15 mouse cellular contexts compared by ENCODE assay signal in the genomic region with DNA sequence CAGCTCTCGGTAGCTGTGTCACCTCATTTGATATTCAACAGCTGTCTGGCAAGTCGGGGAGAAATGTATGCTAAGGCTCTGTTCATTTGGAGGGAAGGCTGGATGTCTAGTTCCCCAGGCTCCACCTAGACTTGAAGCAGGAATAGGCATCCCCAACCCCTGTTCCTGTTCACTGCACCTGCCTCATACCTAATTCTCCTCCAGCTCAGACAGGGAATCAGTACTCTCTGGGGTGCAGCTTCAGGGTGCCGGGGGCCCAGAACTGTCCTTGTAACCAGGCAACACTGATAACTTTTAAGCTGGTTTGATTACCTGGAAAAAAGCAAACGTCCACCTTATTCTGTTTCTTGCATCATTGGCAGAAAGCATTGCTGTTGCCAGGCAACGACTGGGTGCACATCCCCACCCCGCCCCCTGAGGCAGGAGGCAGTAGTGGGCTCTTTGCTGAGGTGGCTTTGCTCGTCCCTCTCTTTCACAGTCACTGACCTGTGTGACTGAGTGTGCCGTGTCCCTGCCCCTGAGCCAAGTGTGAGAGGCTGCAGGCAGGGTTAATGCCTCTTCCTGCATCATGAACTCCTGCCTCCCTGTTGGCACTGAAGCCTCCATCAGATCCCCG.
DNase-seq lines count a peak whose midpoint lies in the region; ATAC-seq and TF ChIP-seq lines count a peak whose summit lies in the region.
"Had no signal": no experiment of that assay in that cellular context is flagged by ENCODE, and none has a peak within 500 bp of the region (broad histone marks: within the 10 kb centered on the region; RNA-seq: fewer than 3 reads in every experiment).

No protein-coding gene starts in this region.

- H3K9ac ChIP-seq in forebrain, postnatal 0 days, result no peak overlapping the region
- H3K9ac ChIP-seq in forebrain, embryonic 15.5 days (replicated peaks), result no peak overlapping the region
- H3K9ac ChIP-seq in hindbrain, postnatal 0 days (replicated peaks; ENCODE audit: low read length), result 0 out of 2 replicates have a peak overlapping the region, but pooled peaks have one; percentile 28
- no peak overlapping the region for H3K9ac ChIP-seq in neural tube, embryonic 13.5 days
- H3K9ac ChIP-seq: embryonic facial prominence, embryonic 13.5 days had no signal

- ATAC-seq in forebrain, postnatal 0 days, result peak; percentile 59; the same call in 1 of the 2 replicates
- ATAC-seq in forebrain, embryonic 15.5 days (replicated peaks), result no peak
- ATAC-seq in hindbrain, postnatal 0 days, result peak; percentile 66; the same call in 1 of the 2 replicates
- 0 out of 2 replicates have a peak, but pooled peaks have one; percentile 52 for ATAC-seq in neural tube, embryonic 13.5 days (ENCODE audit: low read depth)
- ATAC-seq: inflammation-experienced regulatory T-cells, adult 6 months had no signal

- H3K9me3 ChIP-seq in forebrain, postnatal 0 days (ENCODE audit: low read length), result no peaks in the 10 kb centered on the region
- no peaks in the 10 kb centered on the region for H3K9me3 ChIP-seq in forebrain, embryonic 15.5 days
- H3K9me3 ChIP-seq in hindbrain, postnatal 0 days (ENCODE audit: low read length), result no peaks in the 10 kb centered on the region
- H3K9me3 ChIP-seq in neural tube, embryonic 13.5 days, result no peaks in the 10 kb centered on the region
- H3K9me3 ChIP-seq: embryonic facial prominence, embryonic 13.5 days; forebrain, embryonic 10.5 days had no signal

- DNase-seq in forebrain, postnatal 0 days, result no peak
- DNase-seq in embryo, embryonic 11 days, result peak; percentile 35
- DNase-seq in hindbrain, postnatal 0 days (ENCODE audit: low spot score), result peak; percentile 53
- DNase-seq in kidney, adult 2 months, result no peak
- no peak for DNase-seq in left cerebral cortex, postnatal 36 days (ENCODE audit: low spot score in 2 of 2)
- no peak for DNase-seq in ovary, postnatal 36 days (ENCODE audit: low spot score)
- DNase-seq: cerebellum, postnatal 25 days; thymus, postnatal 14 days had no signal

- no peaks in the 10 kb centered on the region for H3K36me3 ChIP-seq in forebrain, postnatal 0 days (ENCODE audit: insufficient read depth)
- H3K36me3 ChIP-seq in forebrain, embryonic 15.5 days, result no peaks in the 10 kb centered on the region
- H3K36me3 ChIP-seq in hindbrain, postnatal 0 days (ENCODE audit: insufficient read depth, low read length), result no peaks in the 10 kb centered on the region
- no peaks in the 10 kb centered on the region for H3K36me3 ChIP-seq in neural tube, embryonic 13.5 days
- H3K36me3 ChIP-seq in kidney, adult 2 months (ENCODE audit: control insufficient read depth, insufficient read depth, low read length), result no peaks in the 10 kb centered on the region
- H3K36me3 ChIP-seq: embryonic facial prominence, embryonic 13.5 days; forebrain, embryonic 10.5 days had no signal

- intact Hi-C loops in left cerebral cortex, postnatal 36 days (cut with DNase I), result no loop called here

- H3K27ac ChIP-seq in forebrain, postnatal 0 days (ENCODE audit: low read depth, low read length), result no peak overlapping the region
- H3K27ac ChIP-seq in forebrain, embryonic 15.5 days (replicated peaks), result no peak overlapping the region
- no peak overlapping the region for H3K27ac ChIP-seq in hindbrain, postnatal 0 days
- no peak overlapping the region; the same call in 1 of the 2 replicates for H3K27ac ChIP-seq in neural tube, embryonic 13.5 days (replicated peaks)
- H3K27ac ChIP-seq in kidney, adult 2 months (ENCODE audit: insufficient read depth, low read depth, low read length), result no peak overlapping the region
- H3K27ac ChIP-seq: embryonic facial prominence, embryonic 13.5 days; forebrain, embryonic 10.5 days; stomach, postnatal 0 days had no signal

- WGBS in forebrain, postnatal 0 days, result 33% methylated on average over 9 of the region's 9 CpGs
- WGBS in forebrain, embryonic 15.5 days, result 42% methylated on average over 9 of the region's 9 CpGs
- 31% methylated on average over 9 of the region's 9 CpGs for WGBS in hindbrain, postnatal 0 days
- 34% methylated on average over 9 of the region's 9 CpGs for WGBS in neural tube, embryonic 13.5 days
- 48% methylated on average over 9 of the region's 9 CpGs for WGBS in kidney, adult 2 months

- TF ChIP-seq POLR2A in kidney, adult 2 months (IDR thresholded peaks at IDR 0.05; ENCODE audit: low read depth, low read length), result no peak

- 0 out of 2 replicates have a peak, but pooled peaks cover 4% of the 10 kb centered on the region for H3K4me1 ChIP-seq in forebrain, postnatal 0 days (ENCODE audit: insufficient read depth)
- H3K4me1 ChIP-seq in forebrain, embryonic 15.5 days, result peaks cover 18% of the 10 kb centered on the region
- no peaks in the 10 kb centered on the region; the same call in 1 of the 2 replicates for H3K4me1 ChIP-seq in hindbrain, postnatal 0 days (ENCODE audit: insufficient read depth, low read length)
- H3K4me1 ChIP-seq in neural tube, embryonic 13.5 days (replicated peaks), result peaks cover 33% of the 10 kb centered on the region
- no peaks in the 10 kb centered on the region for H3K4me1 ChIP-seq in kidney, adult 2 months (ENCODE audit: control insufficient read depth, insufficient read depth, low read length)
- H3K4me1 ChIP-seq: megakaryocyte, embryonic 14.5 days had no signal

- H3K4me2 ChIP-seq in forebrain, postnatal 0 days (ENCODE audit: low read depth), result no peak overlapping the region
- H3K4me2 ChIP-seq in forebrain, embryonic 15.5 days (replicated peaks), result no peak overlapping the region
- no peak overlapping the region for H3K4me2 ChIP-seq in hindbrain, postnatal 0 days (ENCODE audit: low read depth, low read length)
- H3K4me2 ChIP-seq in neural tube, embryonic 13.5 days, result no peak overlapping the region
- H3K4me2 ChIP-seq: embryonic facial prominence, embryonic 13.5 days had no signal

- TF ChIP-seq CTCF in forebrain, postnatal 0 days (IDR thresholded peaks at IDR 0.05; ENCODE audit: low read depth), result no peak
- TF ChIP-seq CTCF in hindbrain, postnatal 0 days (IDR thresholded peaks at IDR 0.05; ENCODE audit: low read depth), result peak; percentile 23; the same call in 1 of the 2 replicates
- TF ChIP-seq CTCF in kidney, adult 2 months (conservative IDR thresholded peaks at IDR 0.05; ENCODE audit: insufficient read depth, insufficient read length, low read depth, low read length), result no peak

- no peak overlapping the region for H3K4me3 ChIP-seq in forebrain, postnatal 0 days (ENCODE audit: low read depth, low read length)
- no peak overlapping the region for H3K4me3 ChIP-seq in forebrain, embryonic 15.5 days
- no peak overlapping the region for H3K4me3 ChIP-seq in hindbrain, postnatal 0 days (ENCODE audit: low read length)
- no peak overlapping the region for H3K4me3 ChIP-seq in neural tube, embryonic 13.5 days
- no peak overlapping the region for H3K4me3 ChIP-seq in kidney, adult 2 months (ENCODE audit: insufficient read depth, low read depth, low read length)
- H3K4me3 ChIP-seq: embryonic facial prominence, embryonic 13.5 days; forebrain, embryonic 10.5 days; megakaryocyte, embryonic 14.5 days had no signal

- no peaks in the 10 kb centered on the region for H3K27me3 ChIP-seq in forebrain, postnatal 0 days (ENCODE audit: insufficient read depth, low read length)
- H3K27me3 ChIP-seq in forebrain, embryonic 15.5 days, result no peaks in the 10 kb centered on the region
- no peaks in the 10 kb centered on the region for H3K27me3 ChIP-seq in hindbrain, postnatal 0 days (ENCODE audit: insufficient read depth, low read length)
- peaks cover 10% of the 10 kb centered on the region; the same call in 1 of the 2 replicates for H3K27me3 ChIP-seq in neural tube, embryonic 13.5 days
- H3K27me3 ChIP-seq in kidney, adult 2 months (replicated peaks; ENCODE audit: control insufficient read depth, insufficient read depth, low read length), result no peaks in the 10 kb centered on the region
- H3K27me3 ChIP-seq: embryonic facial prominence, embryonic 13.5 days had no signal

Comparison
In these comparisons a context has a peak if more than half of its experiments do, and no peak if none do; other contexts are left out.
1. DNase-seq: peak in embryo, embryonic 11 days (single experiment) and hindbrain, postnatal 0 days (single experiment); none in forebrain, postnatal 0 days (single experiment), kidney, adult 2 months (single experiment), left cerebral cortex, postnatal 36 days (0 of 2) and ovary, postnatal 36 days (single experiment).